Mouse (Mus musculus): ENCODE results near the gene Sema5a. TPM values are rescaled to one million over a fixed set of nuclear protein-coding genes. Genes with fewer than 3 reads are reported as not detected.

Sema5a gene
- polyA plus RNA-seq, 1 experiment from 2014 or later = 37.9 TPM

DNA sequence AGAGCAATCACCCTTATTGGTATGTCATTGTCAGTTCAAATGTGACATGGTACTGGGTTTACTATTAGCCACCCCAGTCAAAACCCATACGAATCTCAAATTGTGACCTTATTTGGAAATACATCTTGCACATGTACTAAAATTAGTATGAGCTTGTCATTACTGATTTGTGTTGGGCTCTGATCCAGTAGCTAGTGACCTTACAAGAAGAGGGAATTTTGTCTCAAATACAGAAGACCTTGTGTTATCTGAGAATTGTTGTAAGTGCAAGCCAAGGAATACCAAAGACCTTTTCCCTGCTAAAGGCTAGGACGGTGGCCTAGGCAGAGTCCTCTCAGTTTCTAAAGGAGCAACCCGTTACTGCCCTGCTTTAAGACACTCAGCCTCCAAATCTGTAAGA is 287.9 kb downstream of the Sema5a start:
- H3K27ac ChIP-seq = no peak overlapping the region
- no peaks in the 10 kb centered on the region for H3K27me3 ChIP-seq
- no peak overlapping the region for H3K4me2 ChIP-seq
- H3K9ac ChIP-seq = no peak overlapping the region
- H3K9me3 ChIP-seq = no peaks in the 10 kb centered on the region
- no peaks in the 10 kb centered on the region for H3K36me3 ChIP-seq
- H3K4me3 ChIP-seq = no peak overlapping the region
- ATAC-seq (ENCODE audit: insufficient number of reproducible peaks, insufficient read depth, low FRiP score, low TSS enrichment, low read depth) = no peak
- 66% methylated on average over 3 of the region's 3 CpGs for WGBS
- H3K4me1 ChIP-seq = 0 out of 2 replicates have a peak, but pooled peaks cover 3% of the 10 kb centered on the region

DNA sequence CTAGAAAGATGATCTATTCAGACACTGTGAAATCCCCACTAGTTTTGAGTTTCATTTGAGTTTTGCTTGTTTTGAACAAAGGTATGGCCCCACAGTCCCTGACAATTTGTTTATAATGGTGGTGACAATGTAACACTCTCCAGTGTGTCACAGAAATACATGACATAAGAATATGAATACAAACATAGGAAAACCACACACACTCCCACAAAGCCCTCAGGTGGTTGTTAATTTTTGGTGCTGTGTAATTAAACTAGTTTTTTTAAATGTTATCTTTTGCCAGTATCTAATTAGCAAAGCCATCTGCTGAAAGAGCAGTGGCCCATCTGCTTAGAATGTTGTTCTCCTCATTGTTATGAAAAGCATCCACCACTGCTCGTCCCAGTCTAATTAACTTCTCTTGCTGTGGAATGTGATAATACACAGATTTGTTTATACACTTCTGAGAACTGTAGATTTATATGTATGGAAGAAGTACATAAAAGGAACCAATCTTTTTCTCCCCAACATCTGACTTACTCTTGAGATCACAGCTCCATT is 289.0 kb downstream of the Sema5a start:
- ATAC-seq (ENCODE audit: insufficient number of reproducible peaks, insufficient read depth, low FRiP score, low TSS enrichment, low read depth) = no peak
- H3K27ac ChIP-seq = no peak overlapping the region
- no peak overlapping the region for H3K4me3 ChIP-seq
- WGBS = 45% methylated on average over 1 of the region's 1 CpGs
- H3K9ac ChIP-seq = no peak overlapping the region
- 0 out of 2 replicates have a peak, but pooled peaks cover 3% of the 10 kb centered on the region for H3K4me1 ChIP-seq
- no peak overlapping the region for H3K4me2 ChIP-seq
- no peaks in the 10 kb centered on the region for H3K9me3 ChIP-seq
- H3K36me3 ChIP-seq = no peaks in the 10 kb centered on the region
- H3K27me3 ChIP-seq = no peaks in the 10 kb centered on the region

DNA sequence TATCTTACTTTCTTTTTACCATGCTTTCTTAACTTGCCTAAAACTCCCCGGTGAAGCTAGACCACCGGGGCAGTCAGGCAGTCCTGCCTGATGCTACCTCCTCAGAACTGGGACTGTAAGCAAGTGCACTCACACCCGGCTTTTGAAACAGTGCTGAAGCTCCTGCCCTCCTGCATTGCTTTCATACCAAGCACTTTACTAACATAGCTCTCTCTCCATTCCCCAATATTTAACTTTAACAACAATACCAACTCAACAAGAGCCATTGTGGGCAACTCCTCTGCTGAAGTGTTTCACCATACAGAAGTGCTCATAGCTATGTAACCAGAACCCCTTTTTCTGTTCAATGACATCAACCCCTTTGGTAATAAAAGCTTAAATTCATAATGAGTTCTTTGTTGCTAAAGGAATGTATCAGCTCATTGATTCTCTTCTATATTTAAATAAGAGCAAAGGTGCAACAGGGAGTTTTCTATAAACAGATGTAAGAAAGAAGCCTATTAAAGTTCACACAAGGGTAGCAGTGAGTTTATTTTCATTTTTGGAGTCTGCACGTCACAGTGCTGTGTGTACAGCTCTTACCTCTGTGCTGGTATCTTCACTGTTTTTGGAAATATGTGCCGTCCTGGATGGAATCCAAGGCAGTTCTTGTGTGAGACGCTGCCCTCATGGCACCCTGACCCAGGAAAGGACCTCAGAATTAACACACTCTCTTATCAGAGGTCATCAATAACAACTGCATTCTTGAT is 292.3 kb downstream of the Sema5a start:
- H3K4me1 ChIP-seq = 0 out of 2 replicates have a peak, but pooled peaks cover 3% of the 10 kb centered on the region
- no peak overlapping the region for H3K27ac ChIP-seq
- no peaks in the 10 kb centered on the region for H3K36me3 ChIP-seq
- no peak overlapping the region for H3K9ac ChIP-seq
- 84% methylated on average over 6 of the region's 6 CpGs for WGBS
- H3K4me2 ChIP-seq = no peak overlapping the region
- no peaks in the 10 kb centered on the region for H3K27me3 ChIP-seq
- H3K4me3 ChIP-seq = no peak overlapping the region
- H3K9me3 ChIP-seq = no peaks in the 10 kb centered on the region
- no peak for ATAC-seq (ENCODE audit: insufficient number of reproducible peaks, insufficient read depth, low FRiP score, low TSS enrichment, low read depth)

DNA sequence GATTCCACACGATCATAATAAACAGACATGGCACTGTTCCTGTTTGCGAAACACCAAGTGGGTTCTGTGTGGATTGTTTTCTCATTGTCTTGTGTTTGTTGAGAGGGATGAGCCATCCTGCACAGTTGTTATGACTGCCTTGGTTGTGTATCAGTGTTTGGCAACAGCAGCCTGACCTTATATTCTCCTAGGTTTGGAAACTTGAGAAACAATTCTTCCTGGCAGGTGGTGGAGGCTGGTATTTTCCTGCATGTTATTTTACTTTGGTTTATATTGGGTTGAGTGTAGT is 292.8 kb downstream of the Sema5a start:
- no peak overlapping the region for H3K4me3 ChIP-seq
- no peaks in the 10 kb centered on the region for H3K27me3 ChIP-seq
- no peak for ATAC-seq (ENCODE audit: insufficient number of reproducible peaks, insufficient read depth, low FRiP score, low TSS enrichment, low read depth)
- H3K4me1 ChIP-seq = 0 out of 2 replicates have a peak, but pooled peaks cover 3% of the 10 kb centered on the region
- no peak overlapping the region for H3K4me2 ChIP-seq
- no peaks in the 10 kb centered on the region for H3K36me3 ChIP-seq
- no peak overlapping the region for H3K27ac ChIP-seq
- WGBS = 76% methylated on average over 2 of the region's 2 CpGs
- no peaks in the 10 kb centered on the region for H3K9me3 ChIP-seq
- H3K9ac ChIP-seq = no peak overlapping the region

DNA sequence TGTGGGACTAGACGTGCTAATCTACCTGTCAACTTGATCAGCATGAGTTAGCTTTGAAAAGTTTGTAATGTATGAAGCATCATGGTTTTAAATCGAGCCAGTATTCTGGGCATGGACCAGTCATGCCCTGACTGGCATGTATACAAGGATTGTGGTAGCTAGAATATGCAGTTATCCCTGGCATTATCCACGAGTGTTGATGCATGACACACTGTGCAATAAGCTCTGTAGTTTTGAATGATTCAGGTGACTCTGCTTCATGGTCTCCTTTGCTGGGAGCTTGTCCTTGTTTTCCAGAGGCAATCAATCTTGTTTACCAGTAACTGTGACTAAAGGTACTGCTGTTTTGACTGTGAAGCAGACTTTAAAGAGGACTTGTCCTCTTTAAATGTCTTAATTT is 293.5 kb downstream of the Sema5a start:
- no peak overlapping the region for H3K4me3 ChIP-seq
- H3K4me2 ChIP-seq = no peak overlapping the region
- no peak overlapping the region for H3K27ac ChIP-seq
- WGBS = 73% methylated on average over 3 of the region's 3 CpGs
- no peak overlapping the region for H3K9ac ChIP-seq
- no peaks in the 10 kb centered on the region for H3K27me3 ChIP-seq
- no peaks in the 10 kb centered on the region for H3K4me1 ChIP-seq
- no peaks in the 10 kb centered on the region for H3K9me3 ChIP-seq
- no peak for ATAC-seq (ENCODE audit: insufficient number of reproducible peaks, insufficient read depth, low FRiP score, low TSS enrichment, low read depth)
- no peaks in the 10 kb centered on the region for H3K36me3 ChIP-seq

DNA sequence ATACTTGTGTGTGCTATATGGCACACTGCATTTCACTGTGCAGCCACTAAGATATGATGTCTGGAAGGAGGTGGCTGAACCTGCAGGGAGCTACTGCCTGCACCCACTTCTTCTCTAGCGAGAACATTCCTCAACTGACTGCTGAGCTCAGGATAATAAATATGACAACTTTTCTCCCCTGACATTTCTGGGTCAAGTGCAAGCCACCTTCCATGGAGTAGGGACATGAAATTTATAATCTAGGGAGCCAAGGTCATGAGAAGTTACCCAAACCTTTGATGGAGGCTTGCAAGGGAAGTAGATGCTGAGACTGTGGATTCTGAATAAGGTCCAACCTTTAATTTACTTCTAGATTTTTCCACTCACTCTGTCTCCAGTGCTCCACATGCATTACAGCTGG is 298.1 kb downstream of the Sema5a start:
- H3K4me1 ChIP-seq = no peaks in the 10 kb centered on the region
- WGBS = 86% methylated on average over 1 of the region's 1 CpGs

DNA sequence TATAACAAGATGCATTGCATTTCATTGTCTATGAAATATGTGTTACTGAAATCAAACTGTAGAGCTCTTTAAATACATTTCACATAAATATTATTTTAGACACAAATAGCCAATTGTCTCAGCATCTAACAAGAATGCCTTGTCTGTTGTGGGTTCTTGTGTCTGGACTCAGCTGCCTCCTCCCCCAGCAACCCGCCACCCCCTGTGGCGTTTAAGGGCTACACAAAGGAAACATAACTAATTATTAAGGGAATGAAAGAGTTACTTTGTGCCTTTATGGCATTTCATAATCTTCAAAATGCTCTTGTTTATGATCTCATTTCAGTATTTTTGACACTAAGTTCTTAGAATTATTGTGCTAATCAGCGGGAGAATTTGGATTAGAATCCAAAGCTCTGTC is 298.6 kb downstream of the Sema5a start:
- Histone ChIP-seq H3K4me2 (no peak overlapping the region), H3K9ac (no peak overlapping the region), H3K36me3 (no peaks in the 10 kb centered on the region), H3K27me3 (no peaks in the 10 kb centered on the region), H3K9me3 (no peaks in the 10 kb centered on the region), H3K4me3 (no peak overlapping the region), H3K27ac (no peak overlapping the region), H3K4me1 (no peaks in the 10 kb centered on the region)
- WGBS = 85% methylated on average over 3 of the region's 3 CpGs
- no peak for ATAC-seq (ENCODE audit: insufficient number of reproducible peaks, insufficient read depth, low FRiP score, low TSS enrichment, low read depth)

More for the DNA sequence above, 298.1 kb downstream of the Sema5a start:
- H3K27me3 ChIP-seq = no peaks in the 10 kb centered on the region
- no peak overlapping the region for H3K27ac ChIP-seq
- no peak overlapping the region for H3K9ac ChIP-seq
- no peak for ATAC-seq (ENCODE audit: insufficient number of reproducible peaks, insufficient read depth, low FRiP score, low TSS enrichment, low read depth)
- no peak overlapping the region for H3K4me2 ChIP-seq
- H3K9me3 ChIP-seq = no peaks in the 10 kb centered on the region
- H3K4me3 ChIP-seq = no peak overlapping the region
- no peaks in the 10 kb centered on the region for H3K36me3 ChIP-seq

DNA sequence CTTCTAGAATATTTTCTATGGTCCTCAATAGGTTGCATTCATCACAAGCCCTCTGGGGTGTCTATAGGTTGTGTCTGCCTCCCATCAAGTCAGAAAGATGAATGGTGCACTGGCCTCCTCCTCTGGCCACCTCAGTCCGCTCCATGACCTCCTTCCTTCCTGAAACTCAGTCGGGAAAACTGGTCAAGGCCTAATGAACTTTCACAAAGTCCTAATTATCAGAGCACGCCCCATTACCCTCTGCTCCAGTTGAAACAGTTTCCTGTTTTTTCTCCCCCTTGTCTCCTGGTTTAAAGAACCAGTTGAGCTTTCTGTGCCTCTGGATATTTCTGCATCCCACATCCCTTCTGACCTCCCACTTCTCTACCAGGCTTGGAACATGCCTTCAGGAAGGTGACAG is 300.8 kb downstream of the Sema5a start:
- Histone ChIP-seq H3K27ac (no peak overlapping the region), H3K27me3 (no peaks in the 10 kb centered on the region), H3K4me1 (no peaks in the 10 kb centered on the region), H3K9me3 (no peaks in the 10 kb centered on the region), H3K9ac (no peak overlapping the region), H3K36me3 (peaks cover 6% of the 10 kb centered on the region), H3K4me3 (no peak overlapping the region), H3K4me2 (no peak overlapping the region)
- no peak for ATAC-seq (ENCODE audit: insufficient number of reproducible peaks, insufficient read depth, low FRiP score, low TSS enrichment, low read depth)
- 56% methylated on average over 3 of the region's 3 CpGs for WGBS

DNA sequence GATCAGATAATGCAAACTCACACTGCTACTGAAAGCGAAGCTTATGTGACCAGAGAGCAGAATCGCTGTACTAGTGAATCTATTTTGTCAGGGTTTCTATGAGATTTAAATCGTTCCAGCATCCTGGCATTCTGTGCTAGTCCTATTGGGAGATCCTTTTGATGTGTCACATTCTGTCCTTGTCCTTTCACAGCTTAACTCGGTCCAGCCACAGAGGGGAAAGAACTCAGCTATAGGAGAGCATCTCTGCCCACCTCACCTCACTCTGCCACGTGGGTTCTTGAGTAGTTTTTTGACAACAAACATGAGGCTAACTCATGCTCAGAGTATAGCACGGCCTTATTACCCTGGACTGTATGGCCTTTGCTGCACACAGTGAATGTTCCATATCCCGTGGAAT is 302.1 kb downstream of the Sema5a start:
- Histone ChIP-seq H3K27me3 (no peaks in the 10 kb centered on the region), H3K9ac (no peak overlapping the region), H3K27ac (no peak overlapping the region), H3K36me3 (peaks cover 6% of the 10 kb centered on the region), H3K9me3 (no peaks in the 10 kb centered on the region), H3K4me3 (no peak overlapping the region), H3K4me1 (no peaks in the 10 kb centered on the region), H3K4me2 (no peak overlapping the region)
- WGBS = 82% methylated on average over 7 of the region's 7 CpGs
- ATAC-seq (ENCODE audit: insufficient number of reproducible peaks, insufficient read depth, low FRiP score, low TSS enrichment, low read depth) = no peak

DNA sequence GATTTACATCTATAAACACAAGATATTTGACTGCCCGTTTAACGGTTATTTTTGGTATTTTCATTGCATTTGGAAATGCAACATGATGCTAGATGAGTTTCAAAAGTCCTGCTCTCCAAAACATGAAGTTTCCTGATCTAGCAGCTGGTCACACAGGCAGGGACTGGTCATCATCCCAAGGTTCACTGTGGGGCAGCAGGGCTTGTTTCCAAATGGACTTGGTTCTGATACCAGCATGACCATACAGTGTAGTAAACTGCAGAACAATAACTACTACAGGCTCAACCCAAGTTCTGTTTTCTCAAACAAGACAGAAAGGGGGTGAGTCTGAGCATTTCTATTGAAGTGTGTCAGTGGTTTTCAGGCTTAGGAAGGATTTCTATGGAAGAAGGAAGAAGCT is 314.3 kb downstream of the Sema5a start:
- Histone ChIP-seq H3K36me3 (no peaks in the 10 kb centered on the region), H3K9me3 (no peaks in the 10 kb centered on the region), H3K27me3 (no peaks in the 10 kb centered on the region), H3K4me3 (no peak overlapping the region), H3K4me2 (no peak overlapping the region), H3K9ac (no peak overlapping the region), H3K27ac (no peak overlapping the region), H3K4me1 (no peaks in the 10 kb centered on the region)
- WGBS = 99% methylated on average over 2 of the region's 2 CpGs
- ATAC-seq (ENCODE audit: insufficient number of reproducible peaks, insufficient read depth, low FRiP score, low TSS enrichment, low read depth) = no peak

DNA sequence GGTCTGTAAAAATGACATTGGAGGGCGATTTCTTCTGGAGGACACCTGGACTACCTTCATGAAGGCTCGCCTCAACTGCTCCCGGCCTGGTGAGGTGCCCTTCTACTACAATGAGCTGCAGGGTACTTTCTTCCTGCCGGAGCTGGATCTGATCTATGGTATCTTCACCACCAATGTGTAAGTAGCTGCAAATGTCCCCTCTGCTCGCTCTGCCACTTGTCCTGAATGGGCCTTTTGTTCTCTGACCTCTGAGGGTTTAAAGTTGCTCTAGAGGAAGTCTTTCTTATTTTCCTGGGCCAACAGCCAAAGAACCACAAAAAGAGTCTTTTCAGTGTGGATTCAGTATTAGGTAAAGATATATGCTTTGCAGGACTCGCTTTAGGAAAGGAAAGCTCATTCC is 318.0 kb downstream of the Sema5a start:
- ATAC-seq (ENCODE audit: insufficient number of reproducible peaks, insufficient read depth, low FRiP score, low TSS enrichment, low read depth) = no peak
- 54% methylated on average over 6 of the region's 6 CpGs for WGBS
- H3K36me3 ChIP-seq = no peaks in the 10 kb centered on the region
- H3K9me3 ChIP-seq = no peaks in the 10 kb centered on the region
- H3K4me3 ChIP-seq = no peak overlapping the region
- no peak overlapping the region for H3K4me2 ChIP-seq
- H3K4me1 ChIP-seq = no peaks in the 10 kb centered on the region
- no peaks in the 10 kb centered on the region for H3K27me3 ChIP-seq
- no peak overlapping the region for H3K9ac ChIP-seq
- no peak overlapping the region for H3K27ac ChIP-seq

DNA sequence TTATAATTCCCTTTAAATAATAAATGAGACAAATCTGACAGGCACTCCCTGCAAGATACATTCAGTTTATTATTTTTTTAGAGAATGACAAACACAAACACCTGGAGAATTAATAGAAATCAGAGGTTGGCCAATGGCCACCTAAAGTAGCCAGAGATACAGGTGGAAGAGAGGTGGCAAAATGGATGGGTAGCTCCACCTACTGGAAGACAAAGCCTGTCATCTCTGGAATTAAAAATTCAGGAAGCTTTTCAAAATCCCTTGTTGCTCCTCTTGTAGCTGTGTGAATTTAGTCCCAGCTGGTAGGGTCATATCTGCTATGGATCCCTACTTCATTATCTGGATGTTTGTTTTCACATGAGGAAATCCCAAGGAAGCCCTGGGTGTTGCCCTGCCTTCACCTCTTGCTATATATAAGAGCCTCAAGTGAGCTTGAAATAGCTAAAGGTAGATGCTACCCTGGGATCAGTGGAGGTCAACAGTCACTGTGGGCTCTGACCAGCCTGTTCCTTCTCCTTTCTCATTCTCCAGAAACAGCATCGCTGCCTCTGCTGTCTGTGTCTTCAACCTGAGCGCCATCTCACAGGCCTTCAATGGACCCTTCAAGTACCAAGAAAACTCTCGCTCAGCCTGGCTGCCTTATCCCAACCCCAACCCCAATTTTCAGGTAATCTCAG is 323.7 kb downstream of the Sema5a start:
- no peaks in the 10 kb centered on the region for H3K4me1 ChIP-seq
- no peak for ATAC-seq (ENCODE audit: insufficient number of reproducible peaks, insufficient read depth, low FRiP score, low TSS enrichment, low read depth)
- WGBS = 89% methylated on average over 3 of the region's 3 CpGs
- H3K27me3 ChIP-seq = no peaks in the 10 kb centered on the region
- peaks cover 7% of the 10 kb centered on the region for H3K36me3 ChIP-seq
- H3K4me3 ChIP-seq = no peak overlapping the region
- no peaks in the 10 kb centered on the region for H3K9me3 ChIP-seq
- no peak overlapping the region for H3K4me2 ChIP-seq
- H3K9ac ChIP-seq = no peak overlapping the region
- no peak overlapping the region for H3K27ac ChIP-seq

All from embryonic facial prominence, embryonic 13.5 days (tissue).